Mouse (Mus musculus): ENCODE measurements around the gene Gm21083. TPM values are rescaled to one million over a fixed set of nuclear protein-coding genes. Genes with fewer than 3 reads are reported as not detected.
A peak's percentile ranks its signal among the peaks of the same experiment; 100 is the strongest.
"Not testable (repeated sequence)": the region's sequence is repeated elsewhere in the genome, so short reads cannot be mapped to it uniquely, and the experiment has no call there.

The Gm21083 gene
- polyA plus RNA-seq, 1 experiment from 2014 or later: not detected

DNA sequence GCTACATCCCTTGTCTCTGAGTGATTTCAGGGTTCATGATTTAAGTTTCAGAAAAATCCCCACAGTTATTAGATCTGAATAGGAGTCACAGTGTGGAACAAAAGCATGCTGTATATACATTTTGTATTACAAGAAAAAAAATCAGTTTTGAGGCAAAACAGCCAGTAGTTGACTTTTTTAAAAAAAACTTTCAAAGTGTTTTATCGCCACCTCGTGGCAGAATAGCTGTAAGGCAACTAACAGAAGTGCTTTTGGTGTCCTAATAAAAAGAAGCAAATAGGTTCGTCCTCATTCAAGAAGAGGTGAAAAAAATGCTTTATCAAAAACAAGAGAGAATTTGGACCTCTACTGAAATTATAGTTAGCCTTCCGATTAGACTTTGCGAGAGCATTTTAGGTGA lies 52.9 kb downstream of the Gm21083 start:
- not testable (repeated sequence) for H3K36me3 ChIP-seq (ENCODE audit: insufficient read depth, low read length); H3K27ac ChIP-seq; H3K4me3 ChIP-seq (replicated peaks; ENCODE audit: low read depth, low read length); H3K4me2 ChIP-seq (ENCODE audit: low read length); H3K27me3 ChIP-seq (ENCODE audit: insufficient read depth, low read length); H3K4me1 ChIP-seq (replicated peaks; ENCODE audit: insufficient read depth, low read length); H3K9ac ChIP-seq (ENCODE audit: low read depth, low read length); ATAC-seq (replicated peaks; ENCODE audit: low FRiP score, low read depth); H3K9me3 ChIP-seq (replicated peaks; ENCODE audit: low read length)
- DNase-seq (ENCODE audit: low spot score): peak; percentile 37
- 32% methylated on average over 5 of the region's 5 CpGs for WGBS
- peak; percentile 45 for TF ChIP-seq CTCF (IDR thresholded peaks at IDR 0.05; ENCODE audit: low read depth)

Other genes with a start within 250 kb of the Gm21083 start
- gene Gm21149, start 100.8 kb upstream of the Gm21083 start, polyA plus RNA-seq (2015; fragmentation: Nextera tagmentation; extraction: Ambion mirVana): not detected in 2 replicates
- gene Gm21190, start 48.1 kb upstream of the Gm21083 start, polyA plus RNA-seq (2015; fragmentation: Nextera tagmentation; extraction: Ambion mirVana): not detected in 2 replicates
- not detected in 2 replicates for gene Speer4d, start 41.7 kb downstream of the Gm21083 start, polyA plus RNA-seq (2015; fragmentation: Nextera tagmentation; extraction: Ambion mirVana)
- gene 4930572O03Rik, start 79.7 kb downstream of the Gm21083 start, polyA plus RNA-seq (2015; fragmentation: Nextera tagmentation; extraction: Ambion mirVana): not detected in 2 replicates
- not detected in 2 replicates for gene Speer4c, start 136.9 kb downstream of the Gm21083 start, polyA plus RNA-seq (2015; fragmentation: Nextera tagmentation; extraction: Ambion mirVana)